Mouse (Mus musculus) activated CD4-positive, CD25-positive, alpha-beta regulatory T cell, adult 4 months (primary cell): Measurements from ENCODE around the gene 4933415A04Rik. TPM values are rescaled to one million over a fixed set of nuclear protein-coding genes. Genes with fewer than 3 reads are reported as not detected.

Source experiments
- ATAC-seq: one replicate; pipeline ENCODE4 v1.8.0; 2017
- polyA plus RNA-seq, 2 experiments: library from polyadenylated mRNA; unstranded; fragments of 100-300 nt; shearing (Covaris generic); gene quantifications; one replicate each; pipeline ENCODE4 v1.2.1; 2017

The 4933415A04Rik gene
- polyA plus RNA-seq, 2 experiments from 2014 or later = not detected

DNA sequence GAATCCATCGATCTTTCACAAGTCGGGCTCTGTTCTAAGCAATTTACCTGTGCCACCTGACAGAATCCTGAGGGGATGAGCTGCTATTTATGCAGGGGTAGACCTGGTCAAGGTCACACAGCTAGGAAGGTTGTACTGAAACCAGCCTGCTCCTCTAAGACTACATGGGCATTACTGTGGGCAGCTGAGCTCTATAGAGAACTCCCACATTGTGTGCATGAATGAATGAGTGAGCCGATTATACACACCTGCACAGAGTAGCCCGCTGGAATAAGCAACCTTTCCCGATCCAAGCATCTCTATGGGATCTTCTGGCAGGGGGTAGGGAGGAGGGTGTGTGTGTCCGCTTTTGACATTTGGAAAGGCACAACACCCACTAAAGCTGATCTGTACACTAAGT lies 46.3 kb downstream of the 4933415A04Rik start:
- ATAC-seq = no peak

DNA sequence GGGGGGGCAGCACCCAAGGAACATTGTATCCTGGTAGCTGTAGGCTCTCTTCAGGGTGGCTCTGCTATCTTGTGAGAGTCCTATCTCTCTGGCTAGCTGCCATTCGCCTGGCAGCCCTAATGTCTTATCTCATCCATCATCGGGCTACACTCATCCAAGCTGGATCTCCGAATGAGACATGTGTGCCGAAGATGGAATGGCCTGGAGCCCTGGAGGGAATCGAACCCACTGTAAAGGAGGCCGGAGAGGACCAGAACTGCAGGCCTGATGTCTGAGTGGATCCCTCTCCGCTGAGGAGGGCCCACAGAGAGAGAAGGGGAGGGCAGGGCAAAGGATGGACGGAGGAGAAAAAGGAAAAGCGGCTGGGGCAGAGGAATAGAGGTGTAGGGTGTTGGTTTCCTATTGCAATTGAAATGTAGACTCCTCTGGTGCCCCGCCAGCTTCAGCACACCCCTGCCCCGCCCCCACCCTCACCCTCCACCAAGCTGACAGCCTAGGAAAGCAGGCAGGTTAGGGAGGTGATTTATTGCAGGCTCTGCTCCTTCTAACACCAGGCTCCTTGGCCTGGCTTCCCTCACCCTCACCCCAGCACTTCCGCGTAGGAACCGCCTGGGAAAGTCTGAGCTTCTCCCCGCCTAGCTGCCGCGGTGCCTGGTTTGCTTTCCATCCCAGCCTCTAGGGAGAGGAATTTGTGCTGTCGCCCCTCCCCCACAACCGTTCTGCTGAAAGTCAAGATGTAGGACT lies 47.0 kb downstream of the 4933415A04Rik start:
- no peak for ATAC-seq

DNA sequence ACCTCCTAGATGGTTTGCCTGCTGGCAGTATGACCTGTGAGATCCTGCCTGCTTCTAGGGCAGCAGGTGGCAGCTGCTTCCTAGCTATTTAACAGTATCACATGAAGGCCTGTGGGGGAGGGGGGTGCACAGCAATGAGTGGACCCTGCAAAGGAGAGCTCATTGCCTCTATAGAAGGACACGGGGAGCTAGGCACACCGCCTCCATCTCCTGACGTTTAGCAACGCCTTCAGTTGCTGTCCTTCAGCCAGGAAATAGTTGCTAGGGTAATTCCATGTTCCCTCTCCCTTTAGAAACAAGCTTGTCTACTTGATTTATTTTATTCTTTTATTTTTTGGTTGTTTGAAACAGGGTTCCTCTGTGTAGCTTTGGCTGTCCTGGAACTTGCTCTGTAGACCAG lies 49.9 kb downstream of the 4933415A04Rik start:
- no peak for ATAC-seq

DNA sequence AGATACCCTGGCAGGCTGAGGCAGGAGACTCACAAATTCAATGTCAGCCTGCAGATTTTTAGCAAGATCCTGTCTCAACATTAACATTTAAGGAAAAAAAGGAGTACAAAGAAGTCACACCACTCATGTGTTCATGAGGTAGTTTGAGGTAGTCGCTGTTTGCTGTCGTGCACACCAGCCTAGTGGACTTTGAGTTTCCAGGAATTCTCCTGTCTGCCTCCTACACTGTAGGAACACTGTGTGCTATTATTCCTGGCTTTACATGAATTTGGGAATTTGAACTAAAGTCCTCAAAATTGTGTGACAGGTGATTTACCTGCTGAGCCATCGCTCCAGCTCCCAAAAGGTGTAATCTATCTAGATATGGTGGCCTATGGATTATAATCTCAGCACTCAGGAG lies 51.6 kb downstream of the 4933415A04Rik start:
- ATAC-seq = no peak

Other genes with a start within 250 kb of the 4933415A04Rik start
- gene Pttg1, start 160.8 kb upstream of the 4933415A04Rik start, polyA plus RNA-seq = 100 to 1,000 TPM; 133 to 168 TPM
- gene Slu7, start 153.3 kb upstream of the 4933415A04Rik start, polyA plus RNA-seq = 100 to 1,000 TPM; 108 to 112 TPM
- not detected for gene C1qtnf2, start 112.8 kb upstream of the 4933415A04Rik start, polyA plus RNA-seq
- under 1 TPM in 1 of 2 experiments, not detected in 1; 0.17 TPM for gene Ccnjl, start 58.3 kb upstream of the 4933415A04Rik start, polyA plus RNA-seq
- not detected for gene Fabp6, start 14.5 kb downstream of the 4933415A04Rik start, polyA plus RNA-seq
- 10 to 100 TPM; 21.2 to 29.8 TPM for gene Pwwp2a, start 95.0 kb downstream of the 4933415A04Rik start, polyA plus RNA-seq
- gene Ttc1, start 161.0 kb downstream of the 4933415A04Rik start, polyA plus RNA-seq = 100 to 1,000 TPM in 1 of 2 experiments, 10 to 100 TPM in 1; 95.1 to 112 TPM